Mouse (Mus musculus) hindbrain, embryonic 16.5 days (tissue): ENCODE results near the gene Lemd2. TPM values are rescaled to one million over a fixed set of nuclear protein-coding genes. Genes with fewer than 3 reads are reported as not detected.
A peak's percentile ranks its signal among the peaks of the same experiment; 100 is the strongest.

Experiments used
- ATAC-seq: fragments of 200-750 bp; cut with Nextera tagmentation; 2 replicates; pipeline ENCODE4 v1.8.0; 2017; ENCODE audit warnings: moderate TSS enrichment, moderate library complexity
- H3K27ac ChIP-seq: fragments of 300-500 bp; sonication (generic); 2 replicates; pipeline ENCODE4 v1.5.1; 2014; ENCODE audit warnings: low read depth, mild to moderate bottlenecking, control low read depth, low read length, moderate library complexity
- H3K27me3 ChIP-seq: fragments of 300-500 bp; sonication (generic); replicated peaks from 2 replicates; pipeline ENCODE4 v1.6.1; 2014; ENCODE audit warnings: low read length; ENCODE audit not compliant: control insufficient read depth, insufficient read depth
- H3K36me3 ChIP-seq: fragments of 300-500 bp; sonication (generic); 2 replicates; pipeline ENCODE4 v1.6.1; 2014; ENCODE audit warnings: mild to moderate bottlenecking, low read length, moderate library complexity, mixed read lengths; ENCODE audit not compliant: control insufficient read depth, insufficient read depth
- H3K4me1 ChIP-seq: fragments of 300-500 bp; sonication (generic); 2 replicates; pipeline ENCODE4 v1.6.1; 2014; ENCODE audit warnings: low read depth, low read length; ENCODE audit not compliant: control insufficient read depth, insufficient read depth
- H3K4me2 ChIP-seq: fragments of 300-500 bp; sonication (generic); 2 replicates; pipeline ENCODE4 v1.6.1; 2014; ENCODE audit warnings: mild to moderate bottlenecking, low read length, control low read depth, moderate library complexity
- H3K4me3 ChIP-seq: fragments of 300-500 bp; sonication (generic); 2 replicates; pipeline ENCODE4 v1.5.1; 2014; ENCODE audit warnings: mild to moderate bottlenecking, low read length, control low read depth, moderate library complexity
- H3K9ac ChIP-seq: fragments of 300-500 bp; sonication (generic); 2 replicates; pipeline ENCODE4 v1.6.1; 2014; ENCODE audit warnings: low read depth, mild to moderate bottlenecking, control low read depth, low read length, moderate library complexity
- H3K9me3 ChIP-seq: fragments of 300-500 bp; sonication (generic); 2 replicates; pipeline ENCODE4 v1.6.1; 2014; ENCODE audit warnings: mild to moderate bottlenecking, low read length, moderate library complexity; ENCODE audit not compliant: control insufficient read depth
- WGBS: fragments of 180-500 bp; shearing (Covaris S2); extraction: QIAGEN DNeasy Blood & Tissue Kit; methylation state at CpG from one replicate; pipeline ENCODE4 v1.1.7; 2014; 5-methylcytosine and 5-hydroxymethylcytosine counted together
- polyA plus RNA-seq: library from polyadenylated mRNA; unstranded; fragments of >200 nt; fragmentation: Nextera tagmentation; extraction: Ambion mirVana; gene quantifications from 2 replicates; pipeline ENCODE4 v1.2.1, GENCODE M21; 2015

Gene Lemd2
- polyA plus RNA-seq, 1 experiment from 2014 or later, result 11.1 TPM

DNA sequence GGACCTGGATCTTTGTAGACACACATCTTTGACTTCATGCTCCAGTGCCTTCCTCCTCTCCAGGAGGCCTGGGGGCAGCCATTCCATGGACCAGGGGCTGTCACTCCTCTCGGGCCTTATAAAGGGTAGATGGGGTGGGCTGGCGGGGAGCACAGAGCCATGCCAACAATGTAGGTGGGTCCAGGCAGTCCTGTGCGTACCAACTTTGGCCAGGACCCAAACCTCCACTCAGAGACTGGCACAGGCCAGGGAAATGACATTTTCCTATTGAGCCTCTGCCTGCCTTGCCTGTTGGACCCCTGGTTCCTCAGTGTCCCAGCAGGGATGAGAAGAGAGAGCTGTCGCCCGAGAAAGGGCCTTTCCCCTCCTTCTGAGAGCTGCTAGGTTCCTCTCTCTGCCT is 21.9 kb downstream of the Lemd2 start:
- H3K4me3 ChIP-seq, result no peak overlapping the region
- H3K27ac ChIP-seq, result no peak overlapping the region
- H3K4me2 ChIP-seq, result no peak overlapping the region
- H3K9ac ChIP-seq, result no peak overlapping the region
- no peaks in the 10 kb centered on the region for H3K36me3 ChIP-seq
- 48% methylated on average over 5 of the region's 5 CpGs for WGBS
- H3K4me1 ChIP-seq, result no peaks in the 10 kb centered on the region
- no peaks in the 10 kb centered on the region for H3K9me3 ChIP-seq
- ATAC-seq, result no peak
- no peaks in the 10 kb centered on the region for H3K27me3 ChIP-seq

DNA sequence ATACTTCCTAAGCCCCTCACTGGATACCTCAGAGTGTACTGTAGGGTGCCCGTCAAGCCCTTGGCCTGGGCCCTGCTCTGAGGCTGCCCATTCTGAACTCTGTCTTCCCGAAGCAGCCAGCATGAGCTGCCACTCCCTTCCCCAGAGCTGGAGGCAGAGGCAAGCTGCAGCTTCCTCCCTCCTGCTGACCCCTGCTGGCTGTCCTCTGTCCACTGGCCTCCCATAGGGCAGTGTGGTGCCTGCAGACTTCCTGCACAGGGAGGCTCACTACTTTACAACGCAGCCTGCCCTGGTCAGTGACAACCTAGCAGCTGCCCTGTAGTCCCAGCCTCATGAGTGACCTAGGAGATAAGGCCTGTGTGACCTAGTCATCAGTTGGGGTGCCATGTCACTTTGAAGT is 22.6 kb downstream of the Lemd2 start:
- H3K4me1 ChIP-seq, result no peaks in the 10 kb centered on the region
- no peaks in the 10 kb centered on the region for H3K9me3 ChIP-seq
- H3K4me2 ChIP-seq, result no peak overlapping the region
- H3K27ac ChIP-seq, result no peak overlapping the region
- H3K27me3 ChIP-seq, result no peaks in the 10 kb centered on the region
- H3K4me3 ChIP-seq, result no peak overlapping the region
- no peak overlapping the region; the same call in 1 of the 2 replicates for H3K9ac ChIP-seq
- ATAC-seq, result no peak
- no peaks in the 10 kb centered on the region for H3K36me3 ChIP-seq
- WGBS, result 28% methylated on average over 3 of the region's 3 CpGs

DNA sequence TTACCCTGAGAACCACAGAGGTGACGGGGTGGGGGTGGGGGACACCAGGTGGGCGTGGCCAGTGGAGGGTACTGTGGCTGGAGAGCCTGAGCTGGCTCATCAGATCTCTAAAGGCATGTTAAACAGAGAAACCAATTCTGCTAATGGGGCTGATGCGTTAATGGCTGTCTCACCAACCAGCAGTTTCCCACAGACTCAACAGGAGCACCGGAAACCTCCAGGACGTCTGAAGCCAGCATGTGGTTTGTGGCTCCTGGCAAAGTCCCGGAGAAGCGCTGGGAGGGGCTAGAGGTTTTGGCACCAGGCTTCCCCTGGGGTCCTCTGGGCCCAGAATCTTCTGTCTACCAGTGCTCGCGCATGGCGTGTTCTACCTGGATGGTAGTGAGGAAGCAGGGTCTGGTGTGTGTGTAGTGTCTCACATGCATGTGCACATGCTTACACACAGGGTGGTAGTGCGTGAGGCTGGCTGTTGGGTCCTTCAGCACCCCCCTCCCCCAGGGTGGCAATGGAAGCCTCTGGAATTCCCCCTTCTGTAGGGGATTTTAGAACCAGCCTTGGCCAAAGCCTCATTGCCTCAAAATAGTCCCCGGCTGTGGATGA is 24.5 kb downstream of the Lemd2 start:
- H3K9ac ChIP-seq, result no peak overlapping the region
- no peaks in the 10 kb centered on the region for H3K27me3 ChIP-seq
- no peak overlapping the region for H3K4me3 ChIP-seq
- WGBS, result 65% methylated on average over 12 of the region's 12 CpGs
- peaks cover 12% of the 10 kb centered on the region for H3K4me1 ChIP-seq
- H3K9me3 ChIP-seq, result no peaks in the 10 kb centered on the region
- H3K36me3 ChIP-seq, result no peaks in the 10 kb centered on the region
- no peak overlapping the region for H3K27ac ChIP-seq
- no peak for ATAC-seq
- no peak overlapping the region for H3K4me2 ChIP-seq

GRCm38 (mm10) chr17:27178427-27179177 is 25.7 kb downstream of the Lemd2 start:
- Histone ChIP-seq H3K36me3 (no peaks in the 10 kb centered on the region), H3K4me1 (peaks cover 12% of the 10 kb centered on the region), H3K9ac (no peak overlapping the region), H3K4me3 (no peak overlapping the region), H3K9me3 (no peaks in the 10 kb centered on the region), H3K4me2 (no peak overlapping the region), H3K27me3 (no peaks in the 10 kb centered on the region), H3K27ac (no peak overlapping the region)
- no peak for ATAC-seq
- 85% methylated on average over 17 of the region's 17 CpGs for WGBS

- Histone ChIP-seq H3K9ac (no peak overlapping the region), H3K27me3 (no peaks in the 10 kb centered on the region), H3K4me2 (no peak overlapping the region), H3K9me3 (no peaks in the 10 kb centered on the region), H3K4me1 (peaks cover 12% of the 10 kb centered on the region), H3K4me3 (no peak overlapping the region), H3K27ac (no peak overlapping the region), H3K36me3 (no peaks in the 10 kb centered on the region)
- WGBS, result 90% methylated on average over 9 of the region's 9 CpGs
- no peak for ATAC-seq
Measured at GRCm38 (mm10) chr17:27178019-27178418, 26.2 kb downstream of the Lemd2 start.

DNA sequence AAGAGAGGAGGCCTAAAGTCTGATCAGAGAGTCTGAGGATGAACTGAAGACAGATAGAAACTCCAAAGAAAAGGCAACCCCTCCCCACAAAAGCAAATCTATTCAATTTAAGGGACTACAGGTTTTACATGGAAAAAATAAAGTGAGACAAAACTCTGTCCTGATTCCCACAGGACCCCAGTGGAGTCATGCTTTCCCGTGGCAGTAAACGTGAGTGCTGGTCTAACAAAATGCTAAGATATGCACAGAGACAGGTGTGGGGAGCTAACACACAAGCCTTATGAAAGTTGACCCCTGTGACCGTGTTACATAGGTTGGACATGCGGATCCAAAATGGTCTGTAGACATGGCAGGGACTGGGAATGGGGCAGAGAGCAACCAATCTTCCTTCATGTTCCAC is 27.5 kb downstream of the Lemd2 start:
- Histone ChIP-seq H3K9me3 (no peaks in the 10 kb centered on the region), H3K4me2 (no peak overlapping the region), H3K27ac (no peak overlapping the region), H3K9ac (no peak overlapping the region), H3K27me3 (no peaks in the 10 kb centered on the region), H3K4me1 (peaks cover 12% of the 10 kb centered on the region), H3K4me3 (no peak overlapping the region), H3K36me3 (no peaks in the 10 kb centered on the region)
- ATAC-seq, result no peak
- 84% methylated on average over 4 of the region's 4 CpGs for WGBS

DNA sequence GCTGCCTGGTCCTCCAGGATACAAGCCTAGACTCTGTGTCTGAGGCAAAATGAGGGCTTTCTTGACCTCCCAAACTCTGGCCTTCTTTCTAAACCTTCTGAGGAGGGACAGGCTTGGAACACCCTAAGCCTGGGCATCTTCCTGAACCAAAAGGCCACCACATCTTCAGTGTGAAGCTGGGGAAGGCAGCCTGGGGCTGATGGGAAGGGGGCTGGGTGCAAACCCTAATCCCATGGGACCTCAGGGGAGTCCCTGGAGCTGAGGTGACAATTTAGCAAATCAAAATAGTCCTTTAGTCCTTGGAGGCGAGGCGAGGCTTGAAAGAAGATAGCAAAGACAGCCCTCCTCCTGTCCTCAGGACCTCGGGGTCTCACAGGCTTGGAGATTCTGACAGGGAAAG is 28.0 kb downstream of the Lemd2 start:
- H3K9ac ChIP-seq, result no peak overlapping the region

GRCm38 (mm10) chr17:27175196-27175874 is 28.9 kb downstream of the Lemd2 start:
- H3K9ac ChIP-seq, result peak overlapping the region; percentile 4; the same call in 1 of the 2 replicates

More for the DNA sequence above, 28.0 kb downstream of the Lemd2 start:
- ATAC-seq, result no peak
- Histone ChIP-seq H3K36me3 (no peaks in the 10 kb centered on the region), H3K27ac (no peak overlapping the region), H3K4me3 (no peak overlapping the region), H3K27me3 (no peaks in the 10 kb centered on the region), H3K4me1 (peaks cover 12% of the 10 kb centered on the region), H3K4me2 (no peak overlapping the region), H3K9me3 (no peaks in the 10 kb centered on the region)
- WGBS, result 82% methylated on average over 3 of the region's 3 CpGs

DNA sequence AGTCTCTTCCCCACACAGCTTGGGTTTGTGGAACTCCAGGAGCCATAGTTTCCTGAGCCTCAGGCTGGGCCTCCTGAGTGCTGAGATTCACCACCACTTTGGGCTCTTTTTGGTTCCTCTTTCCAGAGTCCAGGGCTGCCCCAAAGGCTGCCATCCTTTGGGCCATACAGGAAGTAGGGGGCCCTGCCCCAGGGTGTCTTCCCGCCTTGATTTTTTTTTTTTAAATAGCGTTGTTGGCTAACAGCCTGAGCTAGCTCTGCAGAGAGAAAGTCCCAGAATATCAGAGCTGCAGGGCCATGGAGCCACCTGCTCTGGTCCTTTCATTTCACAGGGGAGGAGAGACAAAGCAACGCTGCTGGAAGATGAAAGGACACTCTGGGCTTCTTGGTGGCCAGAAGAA is 30.6 kb downstream of the Lemd2 start:
- WGBS, result 72% methylated on average over 3 of the region's 3 CpGs
- H3K4me1 ChIP-seq, result peaks cover 12% of the 10 kb centered on the region

More at GRCm38 (mm10) chr17:27175196-27175874, 28.9 kb downstream of the Lemd2 start:
- no peaks in the 10 kb centered on the region for H3K9me3 ChIP-seq
- no peak overlapping the region for H3K27ac ChIP-seq
- H3K4me1 ChIP-seq, result peaks cover 12% of the 10 kb centered on the region
- peak; percentile 56 for ATAC-seq
- no peak overlapping the region for H3K4me3 ChIP-seq
- H3K4me2 ChIP-seq, result no peak overlapping the region
- H3K36me3 ChIP-seq, result no peaks in the 10 kb centered on the region
- H3K27me3 ChIP-seq, result no peaks in the 10 kb centered on the region
- 22% methylated on average over 14 of the region's 14 CpGs for WGBS

More for the DNA sequence above, 30.6 kb downstream of the Lemd2 start:
- no peaks in the 10 kb centered on the region for H3K9me3 ChIP-seq
- H3K4me3 ChIP-seq, result no peak overlapping the region
- ATAC-seq, result no peak
- H3K9ac ChIP-seq, result no peak overlapping the region
- H3K27ac ChIP-seq, result no peak overlapping the region
- H3K27me3 ChIP-seq, result no peaks in the 10 kb centered on the region
- no peaks in the 10 kb centered on the region for H3K36me3 ChIP-seq
- no peak overlapping the region for H3K4me2 ChIP-seq
